Mouse (Mus musculus) cerebellum, postnatal 4 days (tissue): ENCODE measurements around the gene Msrb2.

Experiments used
- DNase-seq, 2 experiments: peaks; one replicate each; pipeline ENCODE4 v3.0.0; 2022; ENCODE audit warnings: low spot score in 2 of 2, mixed read lengths in 1 of 2

Gene Msrb2

GRCm38 (mm10) chr2:19371390-19372158 is at the start of gene Msrb2:
Msrb2 (plus strand) TSS chr2:19371440.
- DNase-seq = peak; percentile 43 to 68

DNA sequence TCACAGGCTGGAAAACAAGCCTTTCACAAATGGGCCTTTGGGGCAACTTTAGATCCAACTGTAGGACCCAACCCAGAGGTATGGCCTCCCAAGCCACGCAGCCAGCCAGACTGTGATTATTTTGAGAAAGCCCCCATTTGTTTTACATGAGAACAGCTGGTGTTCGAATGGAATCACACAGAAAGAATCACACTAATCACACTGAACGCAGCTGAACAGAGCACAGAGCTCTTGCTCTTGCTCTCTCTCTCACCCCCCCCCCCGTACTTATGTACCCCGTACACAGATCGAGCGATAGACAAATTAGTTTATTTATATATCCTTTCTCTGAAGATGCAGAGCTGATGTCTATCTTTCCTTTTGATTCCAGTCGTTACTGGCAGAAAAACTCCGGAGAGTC is 48.8 kb upstream of the Msrb2 start:
- no peak for DNase-seq

GRCm38 (mm10) chr2:19326376-19326775 is 44.9 kb upstream of the Msrb2 start:
- DNase-seq = no peak

GRCm38 (mm10) chr2:19327811-19328210 is 43.4 kb upstream of the Msrb2 start:
- DNase-seq = no peak

DNA sequence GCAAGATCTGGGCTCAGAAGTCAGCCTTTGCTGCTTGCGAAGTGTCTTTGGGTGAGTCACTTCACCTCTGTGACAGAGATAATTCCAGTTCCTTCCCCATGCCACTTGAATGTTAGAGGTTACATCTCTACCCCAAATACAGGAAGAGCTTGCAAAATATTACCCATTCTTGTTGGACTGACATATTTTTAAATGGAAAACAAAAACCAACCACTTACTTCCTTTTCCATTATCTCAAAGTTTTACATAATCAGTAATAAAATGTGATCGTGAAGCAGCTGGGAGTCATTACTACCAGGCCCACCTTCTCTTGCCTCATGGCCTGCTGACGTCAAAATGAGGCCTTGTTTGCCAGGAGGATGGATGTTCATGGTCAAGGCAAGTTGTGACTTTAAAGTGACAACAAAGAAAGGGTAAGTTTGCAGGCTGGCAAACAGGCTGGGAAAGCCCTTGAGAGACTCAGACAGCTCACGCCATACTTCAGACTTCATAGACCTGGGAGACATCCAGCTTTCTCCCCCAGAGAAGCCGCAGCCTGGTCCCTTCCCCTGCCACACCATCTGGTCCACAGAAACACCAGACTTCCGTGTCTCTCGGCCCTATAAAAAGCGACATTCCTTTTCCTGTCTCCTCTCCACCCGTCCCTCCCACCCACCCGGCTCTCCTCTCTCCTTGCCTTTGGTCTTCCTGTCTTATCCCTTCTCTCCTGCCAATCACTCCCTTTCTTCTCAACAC is 27.2 kb upstream of the Msrb2 start:
- DNase-seq = peak in 1 of 2 experiments; percentile 24

- DNase-seq = peak; percentile 78 to 92
Observed at GRCm38 (mm10) chr2:19344636-19345413, 26.4 kb upstream of the Msrb2 start.

- DNase-seq = no peak
Observed at GRCm38 (mm10) chr2:19345414-19345964, 25.8 kb upstream of the Msrb2 start.

GRCm38 (mm10) chr2:19348454-19348853 is 22.8 kb upstream of the Msrb2 start:
- DNase-seq = no peak

GRCm38 (mm10) chr2:19350167-19350566 is 21.1 kb upstream of the Msrb2 start:
- DNase-seq = no peak

DNA sequence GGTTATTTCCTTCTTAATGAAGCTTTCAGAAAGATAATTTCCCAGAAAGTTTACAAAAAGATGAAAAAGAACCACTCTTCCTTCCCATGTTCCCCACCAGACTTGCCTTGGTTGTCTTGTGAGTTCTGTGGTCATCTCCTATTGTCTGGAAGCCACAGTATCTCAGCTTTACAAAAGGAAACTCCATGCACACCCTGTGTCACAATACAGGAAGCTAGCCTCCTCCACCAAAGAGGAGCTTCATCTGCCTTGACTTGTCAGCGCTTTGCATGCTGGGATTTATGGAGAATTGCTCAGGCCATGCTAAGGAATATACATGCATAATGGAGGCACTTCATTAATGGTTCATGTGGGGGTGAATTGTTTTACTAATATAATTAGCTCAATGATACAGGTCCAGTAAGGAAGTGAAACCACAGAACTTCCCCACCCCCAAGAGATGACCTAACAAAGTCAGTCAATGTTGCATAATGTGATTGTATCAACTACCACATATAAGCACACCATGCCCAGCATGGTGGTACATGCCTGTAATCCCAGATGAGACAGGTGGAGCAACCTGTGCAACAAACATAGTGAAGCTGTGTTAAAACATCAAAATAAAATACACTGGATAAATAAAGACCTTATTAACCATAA is 19.5 kb upstream of the Msrb2 start:
- DNase-seq = no peak

DNA sequence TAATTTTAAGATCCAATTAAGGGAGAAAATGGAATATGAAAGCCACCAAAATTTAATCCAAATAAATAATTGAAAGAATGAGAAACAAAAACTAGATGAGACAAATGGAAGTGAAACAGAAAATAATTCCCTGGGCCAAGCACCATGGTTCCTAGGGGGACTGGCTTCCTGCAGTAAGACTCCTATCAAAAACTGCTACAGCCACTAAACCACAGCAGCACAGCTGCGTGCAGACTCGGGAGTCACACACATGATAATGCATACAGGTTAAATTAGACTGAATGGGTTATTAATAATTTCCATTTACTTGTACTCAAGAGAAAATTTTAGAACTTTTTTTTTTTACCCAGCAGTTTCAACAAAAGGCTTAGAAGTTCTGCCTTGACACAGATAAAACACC is 18.1 kb upstream of the Msrb2 start:
- DNase-seq = no peak

- no peak for DNase-seq
Observed at GRCm38 (mm10) chr2:19362880-19363279, 8.4 kb upstream of the Msrb2 start.

DNA sequence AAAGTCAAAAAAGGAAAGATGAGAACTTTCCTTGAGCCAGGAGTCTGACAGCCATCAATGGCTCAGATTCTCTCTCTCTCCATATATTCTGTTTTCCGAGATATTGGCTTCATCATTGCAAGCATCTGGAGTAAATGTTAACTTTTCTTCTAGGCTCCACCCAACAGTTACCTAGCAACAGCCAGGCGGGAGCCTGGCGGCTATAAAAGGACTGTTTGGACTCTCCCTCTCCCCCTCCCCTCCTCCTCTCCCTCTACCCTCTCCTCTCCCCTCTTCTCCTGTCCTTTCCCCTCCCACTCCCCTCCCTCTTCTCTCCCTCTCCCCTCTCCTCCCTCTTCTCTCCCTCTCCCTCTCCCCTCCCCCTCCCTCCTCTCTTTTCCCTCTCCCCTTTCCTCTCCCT is 4.8 kb upstream of the Msrb2 start:
- DNase-seq = no peak

DNA sequence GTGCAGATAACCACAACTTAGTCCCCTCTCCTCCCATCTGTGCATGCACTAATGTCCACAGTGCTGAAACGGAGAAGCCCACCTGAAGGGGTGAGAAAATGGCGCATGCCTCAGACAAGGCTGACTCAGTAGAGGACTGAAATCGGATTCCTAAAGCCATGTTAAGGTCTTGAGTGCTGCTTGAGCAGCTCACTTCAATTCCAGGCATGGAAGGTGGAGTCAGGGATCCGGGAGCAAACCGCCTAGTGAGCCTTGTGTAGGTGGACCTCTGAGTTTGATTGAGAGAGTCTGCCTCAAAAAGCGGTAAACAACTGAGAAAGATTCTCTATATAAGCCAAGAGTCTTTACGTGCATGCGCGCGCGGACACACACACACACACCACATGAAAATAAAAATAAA is 4.1 kb upstream of the Msrb2 start:
- no peak for DNase-seq

DNA sequence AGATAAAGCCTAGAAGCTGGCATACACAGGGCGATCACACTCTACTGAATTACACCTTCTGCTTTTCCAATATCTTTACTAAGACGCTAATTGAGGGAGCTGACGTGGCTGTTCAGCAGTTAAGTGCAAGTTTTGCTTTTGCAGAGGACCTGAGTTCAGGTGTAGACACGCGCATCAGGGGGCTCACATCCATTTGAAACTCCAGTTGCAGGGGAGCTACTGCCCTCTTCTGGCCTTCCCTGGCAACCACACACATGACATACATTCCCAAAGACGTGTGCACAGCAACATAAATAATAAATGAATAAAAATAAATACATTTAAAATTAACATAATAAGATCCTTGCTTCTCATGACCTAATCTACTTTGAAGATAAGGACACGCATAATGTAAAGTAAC is 2.5 kb downstream of the Msrb2 start:
- DNase-seq = no peak

- no peak for DNase-seq
Observed at GRCm38 (mm10) chr2:19380446-19380950, 9.3 kb downstream of the Msrb2 start.

DNA sequence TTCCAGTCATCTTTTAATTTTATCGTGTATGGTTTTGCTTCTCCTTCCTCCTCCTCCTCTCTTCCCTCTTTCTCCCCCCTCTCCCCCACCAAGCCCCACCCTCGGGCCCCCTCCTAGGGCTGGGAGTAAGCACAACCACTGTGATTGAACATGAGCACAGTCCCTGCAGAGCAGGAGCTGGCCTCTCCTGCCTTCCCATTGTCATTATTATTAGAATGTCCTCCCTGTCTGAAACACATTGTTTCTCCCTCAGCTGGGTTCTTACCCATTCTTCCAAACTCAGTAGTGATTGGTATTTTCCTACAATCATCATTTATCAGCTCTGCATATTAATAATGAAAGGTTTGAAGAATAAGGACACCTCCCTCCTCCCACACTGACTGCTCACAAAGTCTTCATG is 9.7 kb downstream of the Msrb2 start:
- no peak for DNase-seq

DNA sequence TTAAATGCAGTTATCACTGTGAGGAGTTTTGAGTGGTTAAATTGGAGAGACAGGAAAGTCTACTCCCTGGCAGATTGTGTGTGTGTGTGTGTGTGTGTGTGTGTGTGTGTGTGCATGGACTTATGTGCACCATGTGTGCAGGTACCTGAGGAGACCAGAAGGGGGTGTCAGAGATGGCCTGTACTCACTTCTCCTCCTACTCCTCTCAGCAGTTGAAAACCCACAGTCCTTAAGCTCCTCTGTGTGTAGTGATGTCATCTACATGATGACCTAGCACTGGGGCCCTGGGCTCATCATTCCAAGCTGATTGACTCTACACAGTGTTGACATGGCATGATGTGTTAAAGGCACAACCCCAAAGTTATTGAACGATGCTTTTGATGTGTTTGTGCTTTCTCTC is 11.0 kb downstream of the Msrb2 start:
- no peak for DNase-seq

DNA sequence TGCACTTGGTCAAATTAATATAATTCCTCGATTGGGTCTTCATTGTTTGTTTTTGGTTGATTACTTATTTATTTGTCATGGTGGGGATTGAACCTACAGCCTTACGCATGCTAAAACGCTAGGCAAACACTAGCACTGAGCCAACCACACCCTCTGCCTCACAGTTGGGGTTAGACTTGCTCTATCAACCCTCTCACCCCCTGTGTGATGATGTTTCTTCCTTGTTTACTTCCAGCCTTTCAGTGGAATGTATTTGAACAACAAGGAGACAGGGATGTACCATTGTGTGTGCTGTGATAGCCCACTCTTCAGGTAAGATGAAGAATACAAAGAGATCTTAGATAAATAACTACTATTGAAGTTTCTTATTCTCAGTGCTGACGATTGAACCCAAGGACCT is 11.8 kb downstream of the Msrb2 start:
- DNase-seq = no peak

DNA sequence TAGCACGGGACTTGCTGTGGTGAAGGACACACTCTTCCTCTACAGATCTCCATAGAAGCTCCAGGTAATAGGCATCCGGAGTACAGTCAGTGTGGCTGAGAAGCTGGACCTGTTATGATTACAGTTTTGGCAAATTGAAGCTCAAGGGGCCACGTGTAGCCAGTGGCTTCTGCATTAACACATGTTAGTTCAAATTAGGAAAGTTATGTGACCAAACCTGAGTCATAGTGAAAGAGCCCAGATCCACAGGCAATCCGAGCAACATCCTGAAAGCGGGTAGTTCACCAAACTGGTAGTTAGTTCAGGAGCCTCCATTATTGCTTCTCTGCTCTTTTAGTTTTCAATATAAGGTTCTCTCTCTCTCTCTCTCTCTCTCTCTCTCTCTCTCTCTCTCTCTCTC is 14.5 kb downstream of the Msrb2 start:
- DNase-seq = no peak

GRCm38 (mm10) chr2:19388329-19389103 is 17.3 kb downstream of the Msrb2 start:
- no peak for DNase-seq
